Mouse (Mus musculus) intestine, embryonic 14.5 days (tissue): Measurements from ENCODE around the gene Mymk. TPM values are rescaled to one million over a fixed set of nuclear protein-coding genes. Genes with fewer than 3 reads are reported as not detected.

Source experiments
- ATAC-seq: fragments of 200-750 bp; cut with Nextera tagmentation; replicated peaks from 2 replicates; pipeline ENCODE4 v1.8.0; 2017; ENCODE audit warnings: low read depth, moderate number of reproducible peaks, moderate TSS enrichment, moderate library complexity; ENCODE audit not compliant: low FRiP score, low TSS enrichment
- DNase-seq: peaks from one replicate; pipeline ENCODE4 v3.0.0-alpha.2; 2018; ENCODE audit warnings: low spot score
- H3K27ac ChIP-seq: fragments of 300-500 bp; sonication (generic); 2 replicates; pipeline ENCODE4 v1.5.1; 2014; ENCODE audit warnings: low read depth, mild to moderate bottlenecking, control low read depth
- H3K27me3 ChIP-seq: fragments of 300-500 bp; sonication (generic); replicated peaks from 2 replicates; pipeline ENCODE4 v1.6.1; 2014; ENCODE audit warnings: low read length, control low read depth; ENCODE audit not compliant: control insufficient read depth, insufficient read depth
- H3K36me3 ChIP-seq: fragments of 300-500 bp; sonication (generic); 2 replicates; pipeline ENCODE4 v1.6.1; 2014; ENCODE audit warnings: low read length, control low read depth; ENCODE audit not compliant: control insufficient read depth, insufficient read depth
- H3K4me1 ChIP-seq: fragments of 300-500 bp; sonication (generic); replicated peaks from 2 replicates; pipeline ENCODE4 v1.6.1; 2014; ENCODE audit warnings: low read length, control low read depth, mixed read lengths; ENCODE audit not compliant: control insufficient read depth, insufficient read depth
- H3K4me2 ChIP-seq: fragments of 300-500 bp; sonication (generic); 2 replicates; pipeline ENCODE4 v1.6.1; 2014; ENCODE audit warnings: low read length
- H3K4me3 ChIP-seq: fragments of 300-500 bp; sonication (generic); 2 replicates; pipeline ENCODE4 v1.5.1; 2014; ENCODE audit warnings: low read depth, low read length, control low read depth, mixed read lengths
- H3K9ac ChIP-seq: fragments of 300-500 bp; sonication (generic); 2 replicates; pipeline ENCODE4 v1.6.1; 2014; ENCODE audit warnings: mild to moderate bottlenecking, low read length
- H3K9me3 ChIP-seq: fragments of 300-500 bp; sonication (generic); 2 replicates; pipeline ENCODE4 v1.6.1; 2016; ENCODE audit warnings: low read length, control low read depth; ENCODE audit not compliant: control insufficient read depth
- WGBS: fragments of 180-500 bp; shearing (Covaris S2); extraction: QIAGEN DNeasy Blood & Tissue Kit; methylation state at CpG from one replicate; pipeline ENCODE4 v1.1.7; 2014; 5-methylcytosine and 5-hydroxymethylcytosine counted together
- polyA plus RNA-seq: library from polyadenylated mRNA; unstranded; fragments of >200 nt; fragmentation: Nextera tagmentation; extraction: Ambion mirVana; gene quantifications from 2 replicates; pipeline ENCODE4 v1.2.1, GENCODE M21; 2014

Mymk gene
- polyA plus RNA-seq: not detected in 2 replicates

DNA sequence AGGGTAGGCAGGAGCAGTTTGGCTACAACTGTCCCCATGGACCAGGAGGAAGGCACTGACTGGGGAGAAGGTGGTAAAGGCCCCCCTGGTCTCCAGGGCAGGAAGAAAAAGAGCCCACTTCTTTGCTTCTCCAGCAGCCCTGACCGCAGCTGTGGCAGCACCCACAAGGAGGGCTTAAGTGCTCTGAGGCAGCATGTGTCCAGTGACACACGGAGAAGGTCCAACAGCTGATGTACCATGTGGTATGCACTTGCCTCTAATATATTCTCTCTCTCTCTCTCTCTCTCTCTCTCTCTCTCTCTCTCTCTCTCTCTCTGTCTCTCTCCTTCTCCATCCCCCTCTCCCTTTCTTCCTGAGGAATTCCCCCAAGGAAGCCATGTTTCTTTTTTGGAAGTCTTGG lies at the start of gene Mymk:
Gene Mymk (minus strand): TSS at position 202 of the 400 bp plus-strand sequence.
- H3K4me3 ChIP-seq: no peak within 1 kb of the TSS
- 74% methylated on average over 2 of the region's 2 CpGs for WGBS
- H3K36me3 ChIP-seq: no peaks in the 10 kb centered on the region
- H3K9ac ChIP-seq: no peak within 1 kb of the TSS
- DNase-seq (no peak), ATAC-seq (no peak)
- peaks cover 15% of the 10 kb centered on the region for H3K4me1 ChIP-seq
- H3K4me2 ChIP-seq: no peak within 1 kb of the TSS
- H3K27ac ChIP-seq: no peak within 1 kb of the TSS
- H3K27me3 ChIP-seq: no peaks in the 10 kb centered on the region
- no peaks in the 10 kb centered on the region for H3K9me3 ChIP-seq

DNA sequence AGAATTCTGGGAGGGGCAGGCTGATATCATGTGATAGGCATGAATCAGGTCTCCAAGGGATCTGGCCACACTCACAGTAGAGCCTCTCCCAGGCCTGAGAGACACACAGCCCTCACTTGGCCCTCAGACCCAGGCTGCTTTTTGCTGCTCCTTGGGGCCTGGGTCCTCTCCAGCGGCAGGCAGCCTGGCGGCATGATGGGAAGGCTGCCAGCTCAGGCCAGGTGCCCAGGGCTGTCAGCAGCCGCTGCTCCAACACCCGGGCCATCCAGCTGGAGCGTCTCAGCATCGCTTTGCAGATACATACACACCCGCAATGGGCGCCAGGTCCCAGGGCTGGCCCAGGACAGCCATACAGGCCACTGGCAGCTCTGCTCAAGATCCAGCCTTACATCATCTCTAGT lies 48.3 kb upstream of the Mymk start:
- Histone ChIP-seq H3K27me3 (no peaks in the 10 kb centered on the region), H3K27ac (no peak overlapping the region), H3K4me2 (no peak overlapping the region), H3K36me3 (no peaks in the 10 kb centered on the region), H3K9ac (no peak overlapping the region), H3K9me3 (no peaks in the 10 kb centered on the region), H3K4me1 (peaks cover 10% of the 10 kb centered on the region; the same call in 1 of the 2 replicates), H3K4me3 (no peak overlapping the region)
- DNase-seq (no peak), ATAC-seq (no peak)
- 47% methylated on average over 8 of the region's 8 CpGs for WGBS

DNA sequence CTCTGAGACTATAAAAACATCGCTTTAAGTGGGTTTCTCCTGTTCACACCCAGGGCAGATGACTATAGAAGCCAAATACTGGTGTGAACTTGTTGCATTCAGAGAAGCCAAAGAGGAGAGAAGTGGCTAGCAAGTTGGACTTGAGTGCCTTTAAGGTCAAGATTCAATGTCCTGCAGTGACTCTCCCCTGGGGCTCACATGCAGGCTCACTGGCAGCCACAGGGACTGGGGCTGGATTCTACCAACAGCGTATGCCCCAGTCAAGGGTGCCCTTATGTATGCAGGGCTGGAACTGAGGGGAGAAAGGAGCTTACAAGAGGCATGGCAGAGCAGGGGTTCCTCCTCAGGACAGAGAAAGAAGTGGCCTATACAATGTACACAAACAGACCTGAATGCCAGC lies 47.8 kb upstream of the Mymk start:
- no peak for DNase-seq
- Histone ChIP-seq H3K36me3 (no peaks in the 10 kb centered on the region), H3K27ac (no peak overlapping the region), H3K4me1 (peaks cover 10% of the 10 kb centered on the region; the same call in 1 of the 2 replicates), H3K4me2 (no peak overlapping the region), H3K27me3 (no peaks in the 10 kb centered on the region), H3K4me3 (no peak overlapping the region), H3K9me3 (no peaks in the 10 kb centered on the region), H3K9ac (no peak overlapping the region)
- 81% methylated on average over 2 of the region's 2 CpGs for WGBS
- ATAC-seq: no peak

DNA sequence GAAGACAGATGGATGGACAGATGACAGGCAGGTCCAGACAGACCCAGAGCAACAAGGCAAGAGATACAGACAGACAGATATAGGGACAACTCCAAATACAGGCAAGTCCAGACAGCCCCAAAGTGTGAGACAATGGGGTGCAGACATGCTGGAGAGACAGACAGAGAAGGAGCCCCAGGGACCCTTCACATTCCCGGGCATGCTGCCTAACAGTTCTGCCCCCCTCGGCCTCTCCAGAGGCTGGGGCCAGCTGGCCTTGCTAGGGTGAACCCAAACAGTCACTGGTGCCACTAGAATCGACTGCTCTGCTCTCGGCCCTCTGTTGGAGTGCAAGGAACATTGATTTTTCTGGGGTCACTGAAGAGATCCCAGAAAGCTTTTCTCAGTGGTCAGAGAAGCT lies 46.5 kb upstream of the Mymk start:
- H3K9ac ChIP-seq: no peak overlapping the region
- no peak overlapping the region for H3K4me2 ChIP-seq
- no peaks in the 10 kb centered on the region for H3K27me3 ChIP-seq
- H3K27ac ChIP-seq: no peak overlapping the region
- H3K4me3 ChIP-seq: no peak overlapping the region
- no peaks in the 10 kb centered on the region for H3K9me3 ChIP-seq
- no peak for ATAC-seq
- 54% methylated on average over 4 of the region's 4 CpGs for WGBS
- no peak for DNase-seq
- no peaks in the 10 kb centered on the region for H3K36me3 ChIP-seq
- H3K4me1 ChIP-seq: peaks cover 10% of the 10 kb centered on the region; the same call in 1 of the 2 replicates

DNA sequence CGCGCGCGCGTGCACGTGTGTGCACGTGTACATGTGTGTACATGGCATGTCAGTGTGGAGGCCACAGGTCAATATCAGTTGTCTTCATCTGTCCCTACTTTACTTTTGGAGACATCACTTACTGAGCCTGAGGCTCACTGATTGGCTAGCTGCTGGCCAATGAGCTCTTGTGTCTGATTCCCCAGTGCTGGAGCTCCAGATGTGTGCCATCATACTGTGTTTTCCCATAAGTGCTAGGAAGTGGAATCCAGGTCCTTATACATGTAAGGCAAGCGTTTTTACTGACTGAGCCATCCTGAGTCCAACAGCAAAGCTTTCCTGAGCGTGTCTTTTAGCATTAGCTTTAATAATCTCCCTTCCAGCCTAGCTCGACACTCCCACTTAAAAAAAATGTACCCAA lies 42.2 kb upstream of the Mymk start:
- ATAC-seq: no peak
- no peaks in the 10 kb centered on the region for H3K36me3 ChIP-seq
- no peak overlapping the region for H3K4me2 ChIP-seq
- DNase-seq: no peak
- no peak overlapping the region for H3K4me3 ChIP-seq
- no peak overlapping the region for H3K9ac ChIP-seq
- 83% methylated on average over 10 of the region's 10 CpGs for WGBS
- no peaks in the 10 kb centered on the region for H3K9me3 ChIP-seq
- no peaks in the 10 kb centered on the region for H3K27me3 ChIP-seq
- H3K4me1 ChIP-seq: no peaks in the 10 kb centered on the region
- H3K27ac ChIP-seq: no peak overlapping the region

DNA sequence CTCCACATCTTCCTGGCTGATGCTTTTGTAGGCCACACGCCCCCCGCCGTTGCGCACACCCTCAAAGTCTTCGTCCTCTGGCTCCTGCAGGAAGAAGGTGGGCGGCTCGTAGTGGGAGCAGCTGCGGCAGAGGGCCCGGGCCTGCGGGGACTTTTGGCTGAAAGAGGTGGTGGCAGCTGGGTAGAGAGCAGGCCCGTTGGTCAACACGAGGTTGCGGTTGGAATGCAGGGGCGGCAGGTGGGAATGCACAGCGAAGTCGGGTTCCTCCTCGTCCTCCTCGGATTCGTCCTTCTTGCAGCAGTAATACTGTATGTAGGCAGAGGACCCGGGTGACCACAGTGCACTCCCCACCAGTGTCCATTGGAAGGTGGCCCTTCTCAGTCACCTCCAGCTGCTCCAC lies 40.6 kb upstream of the Mymk start:
- Histone ChIP-seq H3K27ac (no peak overlapping the region), H3K4me2 (no peak overlapping the region), H3K4me1 (no peaks in the 10 kb centered on the region), H3K9ac (no peak overlapping the region), H3K36me3 (no peaks in the 10 kb centered on the region), H3K4me3 (no peak overlapping the region), H3K27me3 (no peaks in the 10 kb centered on the region), H3K9me3 (no peaks in the 10 kb centered on the region)
- no peak for DNase-seq
- no peak for ATAC-seq
- 79% methylated on average over 20 of the region's 20 CpGs for WGBS

DNA sequence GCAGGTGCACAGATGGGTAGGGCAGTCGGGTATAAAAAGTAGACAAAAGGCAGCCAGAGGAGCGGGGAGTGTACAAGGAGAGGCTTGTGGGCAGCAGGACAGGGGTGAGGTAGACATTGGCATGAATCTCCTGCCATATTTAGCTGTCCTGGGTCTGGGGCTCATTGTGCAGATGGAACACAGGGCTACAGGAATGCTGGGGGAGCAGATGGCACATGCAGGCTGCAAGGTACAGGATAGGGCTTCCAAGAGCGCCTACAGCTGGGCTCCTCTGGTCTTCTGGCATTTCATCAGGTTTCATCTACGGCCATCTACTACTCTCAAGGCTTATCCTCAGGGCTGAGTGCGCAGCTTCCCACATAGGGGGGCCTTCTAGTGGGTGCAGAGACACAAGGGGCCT lies 37.1 kb upstream of the Mymk start:
- H3K4me2 ChIP-seq: no peak overlapping the region
- H3K9me3 ChIP-seq: no peaks in the 10 kb centered on the region
- no peak overlapping the region for H3K9ac ChIP-seq
- no peaks in the 10 kb centered on the region for H3K36me3 ChIP-seq
- WGBS: 86% methylated on average over 5 of the region's 5 CpGs
- no peaks in the 10 kb centered on the region for H3K4me1 ChIP-seq
- H3K27ac ChIP-seq: no peak overlapping the region
- ATAC-seq (no peak), DNase-seq (no peak)
- no peaks in the 10 kb centered on the region for H3K27me3 ChIP-seq
- H3K4me3 ChIP-seq: no peak overlapping the region

DNA sequence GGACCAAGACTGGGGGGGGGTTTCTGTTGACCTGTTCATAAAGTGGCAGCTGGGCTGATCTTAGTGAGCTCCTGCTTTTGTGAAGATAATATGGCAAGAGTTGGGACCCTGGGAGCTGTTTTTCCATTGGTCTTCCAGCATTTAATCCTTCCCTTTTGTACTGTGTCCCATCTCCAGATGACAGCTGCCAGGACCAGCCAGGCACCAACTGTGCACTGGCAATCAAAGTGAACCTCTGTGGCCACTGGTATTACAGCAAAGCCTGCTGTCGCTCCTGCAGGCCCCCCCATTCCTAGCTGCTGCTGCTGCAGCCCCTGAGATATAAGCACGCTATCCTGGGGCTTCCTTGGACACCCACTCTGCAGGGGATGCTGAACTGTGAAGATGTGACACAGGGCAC lies 36.2 kb upstream of the Mymk start:
- Histone ChIP-seq H3K4me3 (no peak overlapping the region), H3K9ac (no peak overlapping the region), H3K27me3 (no peaks in the 10 kb centered on the region), H3K36me3 (no peaks in the 10 kb centered on the region), H3K27ac (no peak overlapping the region), H3K4me2 (no peak overlapping the region), H3K4me1 (no peaks in the 10 kb centered on the region), H3K9me3 (no peaks in the 10 kb centered on the region)
- no peak for ATAC-seq
- DNase-seq: no peak
- 73% methylated on average over 2 of the region's 2 CpGs for WGBS

DNA sequence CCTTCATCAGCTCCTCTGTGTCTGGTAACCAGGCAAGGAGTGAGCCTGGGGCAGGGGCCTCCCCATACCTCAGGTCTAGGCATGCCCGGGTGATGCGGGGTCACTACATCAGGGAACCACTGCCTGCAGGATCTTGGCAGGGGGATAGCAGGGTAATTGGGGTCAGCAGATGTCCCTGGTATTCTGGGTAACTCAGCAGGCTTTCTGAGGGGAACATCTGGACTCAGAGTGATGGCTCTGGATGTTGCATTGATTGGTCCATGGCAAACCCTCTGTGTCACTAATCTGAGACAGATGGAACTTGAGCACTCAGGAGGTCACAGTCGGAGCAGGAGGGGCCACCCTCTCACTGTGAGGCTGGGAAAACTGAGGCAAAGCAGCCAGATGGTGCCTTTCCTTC lies 34.8 kb upstream of the Mymk start:
- no peak for ATAC-seq
- WGBS: 63% methylated on average over 3 of the region's 3 CpGs
- Histone ChIP-seq H3K9ac (no peak overlapping the region), H3K4me2 (no peak overlapping the region), H3K36me3 (no peaks in the 10 kb centered on the region), H3K9me3 (no peaks in the 10 kb centered on the region), H3K4me1 (no peaks in the 10 kb centered on the region), H3K27me3 (no peaks in the 10 kb centered on the region), H3K4me3 (no peak overlapping the region), H3K27ac (no peak overlapping the region)
- DNase-seq: no peak
